Mouse (Mus musculus): Measurements from ENCODE around the gene Hoxd13. TPM values are rescaled to one million over a fixed set of nuclear protein-coding genes. Genes with fewer than 3 reads are reported as not detected.

Gene Hoxd13
- total and polyA plus RNA-seq, 2 experiments from 2014 or later, result not detected

- no peaks in the 10 kb centered on the region for H3K4me1 ChIP-seq (ENCODE audit: insufficient read depth)
- H3K4me2 ChIP-seq (ENCODE audit: low read depth), result no peak overlapping the region
- DNase-seq (no peak), ATAC-seq (no peak)
- 0 out of 2 replicates have a peak, but pooled peaks cover 4% of the 10 kb centered on the region for H3K9me3 ChIP-seq (ENCODE audit: low read length)
- H3K9ac ChIP-seq, result no peak overlapping the region
- H3K4me3 ChIP-seq (ENCODE audit: low read depth, low read length), result no peak overlapping the region
- H3K27ac ChIP-seq (ENCODE audit: low read depth, low read length), result no peak overlapping the region
- TF ChIP-seq CTCF (IDR thresholded peaks at IDR 0.05; ENCODE audit: low read depth), result no peak
- H3K27me3 ChIP-seq (ENCODE audit: insufficient read depth, low read length), result peaks cover 90% of the 10 kb centered on the region
- no peaks in the 10 kb centered on the region for H3K36me3 ChIP-seq (ENCODE audit: insufficient read depth)
- WGBS, result 2% methylated on average over 27 of the region's 27 CpGs
These were observed 19.0 kb downstream of the Hoxd13 start for GRCm38 (mm10) chr2:74686988-74687697.

GRCm38 (mm10) chr2:74687698-74688555 lies 19.8 kb downstream of the Hoxd13 start:
- Histone ChIP-seq H3K4me2 (ENCODE audit: low read depth) (no peak overlapping the region), H3K4me1 (ENCODE audit: insufficient read depth) (no peaks in the 10 kb centered on the region), H3K27ac (ENCODE audit: low read depth, low read length) (no peak overlapping the region), H3K9ac (no peak overlapping the region), H3K27me3 (ENCODE audit: insufficient read depth, low read length) (peaks cover 94% of the 10 kb centered on the region), H3K4me3 (ENCODE audit: low read depth, low read length) (no peak overlapping the region), H3K9me3 (ENCODE audit: low read length) (0 out of 2 replicates have a peak, but pooled peaks cover 4% of the 10 kb centered on the region), H3K36me3 (ENCODE audit: insufficient read depth) (no peaks in the 10 kb centered on the region)
- TF ChIP-seq CTCF (IDR thresholded peaks at IDR 0.05; ENCODE audit: low read depth), result no peak
- WGBS, result under 1% methylated on average over 31 of the region's 31 CpGs
- DNase-seq (no peak), ATAC-seq (no peak)

- 2% methylated on average over 12 of the region's 12 CpGs for WGBS
- no peaks in the 10 kb centered on the region for H3K36me3 ChIP-seq (ENCODE audit: insufficient read depth)
- H3K4me1 ChIP-seq (ENCODE audit: insufficient read depth), result no peaks in the 10 kb centered on the region
- no peak overlapping the region for H3K9ac ChIP-seq
- ATAC-seq, result no peak
- no peak for DNase-seq
- H3K27me3 ChIP-seq (ENCODE audit: insufficient read depth, low read length), result peaks cover 94% of the 10 kb centered on the region
- H3K4me2 ChIP-seq (ENCODE audit: low read depth), result no peak overlapping the region
- H3K27ac ChIP-seq (ENCODE audit: low read depth, low read length), result no peak overlapping the region
- no peak for TF ChIP-seq CTCF (IDR thresholded peaks at IDR 0.05; ENCODE audit: low read depth)
- no peak overlapping the region for H3K4me3 ChIP-seq (ENCODE audit: low read depth, low read length)
- 0 out of 2 replicates have a peak, but pooled peaks cover 4% of the 10 kb centered on the region for H3K9me3 ChIP-seq (ENCODE audit: low read length)
These were observed 20.9 kb downstream of the Hoxd13 start for GRCm38 (mm10) chr2:74688795-74689573.

DNA sequence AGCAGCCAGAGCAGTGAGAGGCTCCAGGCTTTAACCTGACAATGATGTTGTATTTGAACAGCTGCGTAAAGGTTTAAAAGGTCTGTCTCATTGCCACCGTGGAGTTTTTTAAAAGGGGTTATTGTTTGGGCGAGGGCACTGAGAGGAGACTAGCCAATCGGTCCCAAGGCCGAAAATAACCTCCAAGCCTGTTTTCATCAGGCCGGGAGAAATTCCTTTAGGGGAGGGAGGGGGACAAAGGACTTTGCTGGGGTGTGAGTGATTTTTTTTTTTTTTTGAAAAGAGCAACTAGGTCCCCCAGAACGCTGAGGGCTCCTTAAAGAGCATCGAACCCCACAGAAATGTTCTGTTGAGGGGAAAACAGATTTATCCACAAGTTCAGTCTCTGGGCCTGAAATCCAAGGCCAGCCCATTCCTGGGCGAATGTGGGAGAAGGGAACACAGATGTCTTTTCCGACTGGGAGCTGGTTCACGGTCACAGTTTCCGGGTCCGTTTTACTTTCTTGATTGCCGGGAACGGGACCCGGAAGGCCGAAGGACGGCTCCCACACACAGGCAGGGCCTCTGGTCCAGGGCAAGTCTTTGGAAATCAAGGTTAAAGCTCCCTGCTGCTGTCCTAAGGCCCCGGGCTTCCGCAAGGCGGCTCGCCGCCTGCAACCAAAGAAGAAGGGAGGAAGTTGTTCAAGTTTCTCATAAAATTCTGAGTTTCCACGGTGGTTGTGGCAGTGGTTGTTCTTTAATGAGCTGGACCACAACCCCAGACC lies 21.6 kb downstream of the Hoxd13 start:
- no peak overlapping the region for H3K4me2 ChIP-seq (ENCODE audit: low read depth)
- H3K9me3 ChIP-seq (ENCODE audit: low read length), result 0 out of 2 replicates have a peak, but pooled peaks cover 4% of the 10 kb centered on the region
- DNase-seq, result no peak
- H3K9ac ChIP-seq, result no peak overlapping the region
- H3K4me1 ChIP-seq (ENCODE audit: insufficient read depth), result no peaks in the 10 kb centered on the region
- ATAC-seq, result no peak
- H3K27ac ChIP-seq (ENCODE audit: low read depth, low read length), result no peak overlapping the region
- 3% methylated on average over 24 of the region's 24 CpGs for WGBS
- TF ChIP-seq CTCF (IDR thresholded peaks at IDR 0.05; ENCODE audit: low read depth), result no peak
- no peaks in the 10 kb centered on the region for H3K36me3 ChIP-seq (ENCODE audit: insufficient read depth)
- H3K27me3 ChIP-seq (ENCODE audit: insufficient read depth, low read length), result peaks cover 92% of the 10 kb centered on the region
- no peak overlapping the region for H3K4me3 ChIP-seq (ENCODE audit: low read depth, low read length)

- H3K27ac ChIP-seq (ENCODE audit: low read depth, low read length), result no peak overlapping the region
- 0 out of 2 replicates have a peak, but pooled peaks cover 4% of the 10 kb centered on the region for H3K9me3 ChIP-seq (ENCODE audit: low read length)
- H3K4me1 ChIP-seq (ENCODE audit: insufficient read depth), result no peaks in the 10 kb centered on the region
- no peak overlapping the region for H3K4me3 ChIP-seq (ENCODE audit: low read depth, low read length)
- no peak overlapping the region for H3K9ac ChIP-seq
- H3K36me3 ChIP-seq (ENCODE audit: insufficient read depth), result no peaks in the 10 kb centered on the region
- WGBS, result 10% methylated on average over 8 of the region's 8 CpGs
- DNase-seq (no peak), ATAC-seq (no peak)
- H3K27me3 ChIP-seq (ENCODE audit: insufficient read depth, low read length), result peaks cover 92% of the 10 kb centered on the region
- TF ChIP-seq CTCF (IDR thresholded peaks at IDR 0.05; ENCODE audit: low read depth), result no peak
- no peak overlapping the region for H3K4me2 ChIP-seq (ENCODE audit: low read depth)
These were observed 22.2 kb downstream of the Hoxd13 start for GRCm38 (mm10) chr2:74690338-74690716.
